Mouse (Mus musculus) urinary bladder, adult 2 months (tissue): ENCODE measurements around the gene Zmiz2. TPM values are rescaled to one million over a fixed set of nuclear protein-coding genes. Genes with fewer than 3 reads are reported as not detected.
A peak's percentile ranks its signal among the peaks of the same experiment; 100 is the strongest.
"Not testable (repeated sequence)": the region's sequence is repeated elsewhere in the genome, so short reads cannot be mapped to it uniquely, and the experiment has no call there.

Experiments used
- DNase-seq: peaks from one replicate; pipeline ENCODE4 v3.0.0; 2022; ENCODE audit warnings: low spot score
- polyA plus RNA-seq: library from polyadenylated mRNA; depleted of rRNA; stranded (reverse); fragments of >200 nt; gene quantifications from 2 replicates; pipeline ENCODE4 v1.2.3, GENCODE M21; 2012; rRNA removed

Gene Zmiz2
- polyA plus RNA-seq, 1 experiment, result 12.4 TPM

GRCm38 (mm10) chr11:6419156-6419555 is 30.3 kb downstream of the Zmiz2 start:
- not testable (repeated sequence) for DNase-seq

- DNase-seq, result no peak
These were observed 31.4 kb downstream of the Zmiz2 start for GRCm38 (mm10) chr11:6420283-6420703.

GRCm38 (mm10) chr11:6420722-6421350 is 32.0 kb downstream of the Zmiz2 start:
- no peak for DNase-seq

- DNase-seq, result no peak
These were observed 41.3 kb downstream of the Zmiz2 start for GRCm38 (mm10) chr11:6430186-6430585.

GRCm38 (mm10) chr11:6436442-6436841 is 47.6 kb downstream of the Zmiz2 start:
- no peak for DNase-seq

GRCm38 (mm10) chr11:6437667-6438066 is 48.8 kb downstream of the Zmiz2 start:
- DNase-seq, result no peak

GRCm38 (mm10) chr11:6440171-6440570 is 51.3 kb downstream of the Zmiz2 start:
- no peak for DNase-seq

- DNase-seq, result no peak
These were observed 53.7 kb downstream of the Zmiz2 start for GRCm38 (mm10) chr11:6442566-6442965.

- DNase-seq, result no peak
These were observed 54.2 kb downstream of the Zmiz2 start for GRCm38 (mm10) chr11:6443102-6443501.

GRCm38 (mm10) chr11:6443727-6444076 is 54.8 kb downstream of the Zmiz2 start:
- DNase-seq, result no peak

- DNase-seq, result peak; percentile 98
These were observed 55.4 kb downstream of the Zmiz2 start, which contains the start of gene H2afv for GRCm38 (mm10) chr11:6444077-6444853. Gene H2afv, minus strand, starts transcription at chr11:6444443.

- no peak for DNase-seq
These were observed 56.6 kb downstream of the Zmiz2 start for GRCm38 (mm10) chr11:6445441-6445840.

- DNase-seq, result no peak
These were observed 57.1 kb downstream of the Zmiz2 start for GRCm38 (mm10) chr11:6445951-6446350.

- DNase-seq, result no peak
These were observed 58.6 kb downstream of the Zmiz2 start for GRCm38 (mm10) chr11:6447493-6447892.

GRCm38 (mm10) chr11:6448155-6448554 is 59.3 kb downstream of the Zmiz2 start:
- not testable (repeated sequence) for DNase-seq

Other genes starting within 250 kb of the Zmiz2 start
- 0.31 and 0.32 TPM in 2 replicates for gene A730071L15Rik, start 189.0 kb upstream of the Zmiz2 start, polyA plus RNA-seq
- gene Nudcd3, start 188.7 kb upstream of the Zmiz2 start, polyA plus RNA-seq, result 49.9 and 57.6 TPM in 2 replicates
- 0.16 and 0.18 TPM in 2 replicates for gene Npc1l1, start 158.9 kb upstream of the Zmiz2 start, polyA plus RNA-seq
- gene Ddx56, start 121.3 kb upstream of the Zmiz2 start, polyA plus RNA-seq, result 34.1 and 38.8 TPM in 2 replicates
- 83.0 and 98.1 TPM in 2 replicates for gene Tmed4, start 114.2 kb upstream of the Zmiz2 start, polyA plus RNA-seq
- 94.0 and 133 TPM in 2 replicates for gene Ogdh, start 97.4 kb upstream of the Zmiz2 start, polyA plus RNA-seq
- 1,961 and 2,442 TPM in 2 replicates for gene Ppia, start 26.4 kb downstream of the Zmiz2 start, polyA plus RNA-seq
- gene H2afv, start 55.4 kb downstream of the Zmiz2 start, polyA plus RNA-seq, result 97.0 and 110 TPM in 2 replicates
- gene Purb, start 86.8 kb downstream of the Zmiz2 start, polyA plus RNA-seq, result 22.3 and 29.5 TPM in 2 replicates
- gene Myo1g, start 131.9 kb downstream of the Zmiz2 start, polyA plus RNA-seq, result 10.1 and 12.6 TPM in 2 replicates
- gene Ccm2, start 157.8 kb downstream of the Zmiz2 start, polyA plus RNA-seq, result 66.1 and 77.6 TPM in 2 replicates
- 19.1 and 24.0 TPM in 2 replicates for gene Nacad, start 217.0 kb downstream of the Zmiz2 start, polyA plus RNA-seq
- gene Tbrg4, start 237.0 kb downstream of the Zmiz2 start, polyA plus RNA-seq, result 41.5 and 50.3 TPM in 2 replicates
- gene Wap, start 249.6 kb downstream of the Zmiz2 start, polyA plus RNA-seq, result not detected in 2 replicates